Mouse (Mus musculus): Measurements from ENCODE around the gene 4930562C15Rik.
A peak's percentile ranks its signal among the peaks of the same experiment; 100 is the strongest.

The 4930562C15Rik gene

GRCm38 (mm10) chr16:4894201-4894908, 59.1 kb downstream of the 4930562C15Rik start:
- no peak for DNase-seq

- no peak for DNase-seq
Measured at GRCm38 (mm10) chr16:4896249-4897027, 61.2 kb downstream of the 4930562C15Rik start.

- peak; percentile 39 for DNase-seq
Measured at GRCm38 (mm10) chr16:4897146-4897730, 62.0 kb downstream of the 4930562C15Rik start.

GRCm38 (mm10) chr16:4898881-4899280, 63.7 kb downstream of the 4930562C15Rik start:
- DNase-seq = peak; percentile 57

GRCm38 (mm10) chr16:4899711-4900110, 64.5 kb downstream of the 4930562C15Rik start:
- no peak for DNase-seq

GRCm38 (mm10) chr16:4901167-4901566, 66.0 kb downstream of the 4930562C15Rik start:
- DNase-seq = no peak

- no peak for DNase-seq
Measured at GRCm38 (mm10) chr16:4902390-4902789, 67.2 kb downstream of the 4930562C15Rik start.

GRCm38 (mm10) chr16:4903491-4904102, 68.4 kb downstream of the 4930562C15Rik start:
- DNase-seq = no peak

- no peak for DNase-seq
Measured at GRCm38 (mm10) chr16:4904878-4905277, 69.7 kb downstream of the 4930562C15Rik start.

GRCm38 (mm10) chr16:4905591-4905990, 70.4 kb downstream of the 4930562C15Rik start:
- DNase-seq = no peak

- no peak for DNase-seq
Measured at GRCm38 (mm10) chr16:4906559-4906958, 71.3 kb downstream of the 4930562C15Rik start.

- DNase-seq = no peak
Measured at GRCm38 (mm10) chr16:4907386-4907785, 72.2 kb downstream of the 4930562C15Rik start.

- DNase-seq = peak; percentile 31
Measured at GRCm38 (mm10) chr16:4907972-4908371, 72.8 kb downstream of the 4930562C15Rik start.

GRCm38 (mm10) chr16:4909745-4910144, 74.5 kb downstream of the 4930562C15Rik start:
- DNase-seq = peak; percentile 52

- DNase-seq = no peak
Measured at GRCm38 (mm10) chr16:4910758-4911157, 75.5 kb downstream of the 4930562C15Rik start.

- DNase-seq = no peak
Measured at GRCm38 (mm10) chr16:4912074-4912648, 76.9 kb downstream of the 4930562C15Rik start.

GRCm38 (mm10) chr16:4912907-4913782, 77.9 kb downstream of the 4930562C15Rik start:
- no peak for DNase-seq

- DNase-seq = peak; percentile 89
Measured at GRCm38 (mm10) chr16:4913783-4914735, 78.8 kb downstream of the 4930562C15Rik start.

- no peak for DNase-seq
Measured at GRCm38 (mm10) chr16:4915931-4916330, 80.7 kb downstream of the 4930562C15Rik start.

- no peak for DNase-seq
Measured at GRCm38 (mm10) chr16:4916608-4917007, 81.4 kb downstream of the 4930562C15Rik start.

All from thymus, postnatal 4 days (tissue).